Mouse (Mus musculus) cortical plate, adult 2 months (tissue): ENCODE results near the gene Ttc7b. TPM values are rescaled to one million over a fixed set of nuclear protein-coding genes. Genes with fewer than 3 reads are reported as not detected.

Experiments used
- H3K27ac ChIP-seq: fragments of 200-500 bp; 2 replicates; pipeline ENCODE4 v1.5.1; 2012; ENCODE audit warnings: low read length, control low read depth, inconsistent platforms; ENCODE audit not compliant: insufficient read depth
- H3K4me1 ChIP-seq: fragments of 200-500 bp; 2 replicates; pipeline ENCODE4 v1.6.1; 2011; ENCODE audit warnings: low read length; ENCODE audit not compliant: control insufficient read depth, insufficient read depth
- H3K4me3 ChIP-seq: fragments of 200-500 bp; 2 replicates; pipeline ENCODE4 v1.5.1; 2011; ENCODE audit warnings: mild to moderate bottlenecking, low read length, control low read depth; ENCODE audit not compliant: insufficient read depth
- CTCF ChIP-seq: fragments of 200-500 bp; IDR thresholded peaks from 2 replicates; pipeline ENCODE4 v1.5.1; 2011; ENCODE audit warnings: mild to moderate bottlenecking, control low read depth, low read length; ENCODE audit not compliant: insufficient read depth; ENCODE audit errors: extremely low read depth
- POLR2A ChIP-seq: fragments of 200-500 bp; IDR thresholded peaks from 2 replicates; pipeline ENCODE4 v1.6.1; 2011; ENCODE audit warnings: mild to moderate bottlenecking, low read length, control low read depth; ENCODE audit not compliant: insufficient read depth; ENCODE audit errors: extremely low read depth
- polyA plus RNA-seq: library from polyadenylated mRNA; depleted of rRNA; stranded (reverse); fragments of >200 nt; gene quantifications from 2 replicates; pipeline ENCODE4 v1.2.3, GENCODE M21; 2012

Gene Ttc7b
- polyA plus RNA-seq, 1 experiment: 221 TPM

DNA sequence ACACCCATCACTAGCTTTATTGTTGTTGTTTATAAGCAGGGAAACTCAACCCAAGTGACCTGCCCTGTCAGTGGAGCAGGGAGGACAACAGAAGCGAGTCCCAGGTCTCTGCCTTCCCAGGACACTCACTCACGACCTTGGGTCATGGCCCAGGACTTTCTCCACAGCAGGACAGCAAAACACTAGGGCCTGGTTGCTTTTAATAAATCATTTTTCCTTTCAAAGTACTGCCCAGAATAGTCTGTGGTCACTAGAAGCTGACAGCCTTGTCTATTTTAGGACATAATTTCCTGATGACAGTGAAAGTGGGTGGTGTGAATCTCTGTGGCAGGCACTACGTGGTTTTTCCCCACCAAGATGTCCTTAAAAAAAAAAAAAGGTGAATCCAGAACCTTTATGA, 7.6 kb upstream of the Ttc7b start:
- TF ChIP-seq CTCF (no peak), POLR2A (no peak)
- H3K4me3 ChIP-seq: no peak overlapping the region

DNA sequence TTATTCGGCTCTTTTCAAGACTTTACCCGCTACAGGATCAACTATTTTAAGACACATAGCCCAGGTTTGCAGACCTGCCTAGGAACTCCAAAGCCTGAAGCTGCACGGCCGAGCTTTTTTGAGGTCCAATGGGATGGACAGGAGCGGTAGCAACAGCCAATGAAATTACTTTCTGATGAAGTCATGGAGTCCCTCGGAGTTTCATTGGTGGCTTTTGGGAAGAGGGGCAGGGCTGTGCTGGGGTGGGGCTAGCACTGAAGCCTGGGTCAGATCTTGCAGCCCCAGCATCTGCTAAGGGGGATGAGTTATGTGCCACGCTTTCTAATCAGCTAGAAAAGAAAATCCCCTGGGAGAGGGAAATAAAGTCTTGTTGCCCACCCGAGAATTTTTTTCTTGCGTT, 7.1 kb upstream of the Ttc7b start:
- H3K4me1 ChIP-seq: peaks cover 5% of the 10 kb centered on the region
- TF ChIP-seq CTCF (no peak), POLR2A (peak; percentile 73; the same call in 1 of the 2 replicates)
- H3K4me3 ChIP-seq: no peak overlapping the region
- H3K27ac ChIP-seq: peak overlapping the region; percentile 2; the same call in 1 of the 2 replicates

More for the DNA sequence above, 7.6 kb upstream of the Ttc7b start:
- H3K4me1 ChIP-seq: peaks cover 5% of the 10 kb centered on the region
- peak overlapping the region; percentile 2; the same call in 1 of the 2 replicates for H3K27ac ChIP-seq

DNA sequence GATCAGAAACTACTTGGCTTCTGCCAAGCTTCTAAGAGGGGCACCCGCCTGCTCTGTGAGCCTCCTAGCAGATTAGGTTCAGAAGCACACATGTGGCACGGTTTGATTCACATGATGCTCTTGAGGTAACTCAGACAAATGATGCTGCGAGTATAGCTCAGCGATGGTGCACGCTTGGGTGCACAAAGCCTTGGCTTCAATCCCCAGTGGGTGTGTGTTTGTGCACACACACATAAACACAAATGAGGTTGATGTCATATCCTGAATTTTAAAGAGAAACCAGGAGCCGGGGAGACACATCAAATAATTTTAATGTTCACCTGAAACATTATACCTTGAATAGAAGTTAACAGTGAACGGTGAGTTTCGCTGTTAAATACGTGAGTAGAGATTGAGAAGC, 6.6 kb upstream of the Ttc7b start:
- Histone ChIP-seq H3K27ac (no peak overlapping the region), H3K4me3 (no peak overlapping the region), H3K4me1 (peaks cover 5% of the 10 kb centered on the region)
- TF ChIP-seq CTCF: no peak
- TF ChIP-seq POLR2A: no peak

DNA sequence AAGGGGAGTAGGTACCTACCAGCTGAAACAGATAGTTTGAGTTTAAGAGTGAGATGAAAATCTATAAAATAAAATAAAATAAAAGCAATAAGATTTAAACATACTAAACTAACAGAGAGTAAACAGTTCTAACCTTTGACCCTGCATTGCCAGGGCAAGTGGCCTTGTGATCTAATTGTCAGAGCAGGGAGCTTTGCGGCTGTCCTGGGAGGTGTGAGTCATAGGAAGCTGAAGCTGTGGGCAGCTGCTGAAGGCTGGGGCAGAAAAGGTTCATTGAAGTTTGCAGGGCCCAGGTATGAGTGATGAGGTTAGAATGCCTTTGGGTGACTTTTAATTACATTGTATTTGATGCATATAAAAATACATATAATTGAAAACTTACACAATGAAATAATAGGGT, 5.3 kb upstream of the Ttc7b start:
- no peak for TF ChIP-seq POLR2A
- TF ChIP-seq CTCF: no peak
- Histone ChIP-seq H3K27ac (no peak overlapping the region), H3K4me3 (no peak overlapping the region), H3K4me1 (peaks cover 5% of the 10 kb centered on the region)

DNA sequence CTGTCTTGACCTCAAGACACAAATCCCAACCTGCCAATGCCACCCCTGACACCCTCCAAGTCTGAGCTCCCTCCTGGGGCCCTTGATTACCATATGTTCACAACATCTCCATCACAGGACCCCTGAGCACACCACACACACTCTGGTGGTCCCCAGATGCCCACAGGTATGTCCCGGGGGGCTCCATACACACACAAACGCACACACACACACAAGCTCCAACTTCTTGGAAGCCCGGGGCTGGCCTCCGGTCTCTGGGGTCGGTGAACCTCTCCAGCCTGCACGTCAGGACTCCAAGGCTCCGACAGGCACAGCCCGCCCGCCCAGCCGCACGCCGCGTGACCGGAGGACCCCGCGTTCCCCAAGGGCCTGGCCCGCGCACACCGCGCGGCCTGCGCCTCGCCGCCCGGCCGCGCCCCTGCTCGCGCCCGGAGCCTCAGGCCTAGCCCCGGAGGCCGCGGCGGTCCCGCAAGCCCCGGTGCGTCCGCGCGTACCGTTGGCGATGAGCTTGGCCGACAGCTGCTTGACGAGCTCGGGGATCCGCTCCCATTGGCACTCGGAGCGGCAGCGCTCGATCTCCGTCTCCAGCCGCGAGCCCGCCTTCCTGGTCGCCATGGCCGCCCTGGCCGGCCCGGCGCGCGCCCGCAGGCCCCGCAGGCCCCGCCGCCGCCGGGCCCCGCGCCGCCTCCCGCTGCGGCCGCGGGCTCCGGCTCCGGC, 391 bp downstream of the Ttc7b start:
- TF ChIP-seq CTCF (no peak), POLR2A (no peak)
- H3K4me3 ChIP-seq: peak overlapping the region; percentile 91
- H3K4me1 ChIP-seq: peaks cover 14% of the 10 kb centered on the region
- H3K27ac ChIP-seq: peak overlapping the region; percentile 96

DNA sequence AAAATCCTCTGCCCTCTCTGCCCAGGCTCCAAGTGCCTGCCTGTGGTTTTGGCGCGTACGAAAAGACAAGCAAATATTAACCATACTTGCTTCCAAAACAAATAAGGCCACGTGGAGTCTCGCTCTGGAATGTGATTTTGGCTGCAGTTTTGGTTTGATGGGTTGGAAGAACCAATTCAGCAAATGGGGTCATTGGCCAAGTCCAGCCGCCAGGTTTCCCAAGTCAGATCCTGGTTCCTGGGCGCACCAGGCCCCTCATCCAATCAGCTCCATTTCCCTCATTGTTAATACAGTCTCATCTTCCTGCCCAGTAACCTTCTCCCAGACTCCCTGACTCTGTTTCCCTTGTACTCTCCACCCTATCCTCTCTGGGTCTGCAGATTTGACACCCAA, 946 bp downstream of the Ttc7b start:
- Histone ChIP-seq H3K4me1 (peaks cover 15% of the 10 kb centered on the region), H3K27ac (peak overlapping the region; percentile 96), H3K4me3 (peak overlapping the region; percentile 91)
- TF ChIP-seq POLR2A: no peak
- no peak for TF ChIP-seq CTCF

DNA sequence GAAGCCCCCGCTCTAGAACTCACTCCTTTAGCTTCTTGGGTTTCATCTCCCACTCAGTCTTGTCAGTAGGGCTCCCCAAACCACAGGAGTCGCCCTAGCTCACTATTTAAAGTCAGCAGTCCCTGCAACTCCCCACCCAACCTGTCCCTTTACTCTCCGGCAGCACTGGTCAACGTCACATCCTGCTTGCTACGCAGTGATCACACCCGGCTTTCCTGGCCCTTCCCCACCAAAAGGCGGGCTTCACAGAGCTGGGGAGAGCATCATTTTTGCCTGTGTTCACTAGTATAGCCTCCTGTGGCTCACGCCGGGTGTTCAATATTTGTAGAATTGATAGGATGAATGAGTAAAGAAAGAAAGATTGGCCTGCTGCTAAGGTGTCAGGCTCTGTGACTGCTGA, 3.3 kb downstream of the Ttc7b start:
- Histone ChIP-seq H3K4me3 (no peak overlapping the region), H3K4me1 (peaks cover 17% of the 10 kb centered on the region), H3K27ac (no peak overlapping the region; the same call in 1 of the 2 replicates)
- TF ChIP-seq CTCF (no peak), POLR2A (no peak)

DNA sequence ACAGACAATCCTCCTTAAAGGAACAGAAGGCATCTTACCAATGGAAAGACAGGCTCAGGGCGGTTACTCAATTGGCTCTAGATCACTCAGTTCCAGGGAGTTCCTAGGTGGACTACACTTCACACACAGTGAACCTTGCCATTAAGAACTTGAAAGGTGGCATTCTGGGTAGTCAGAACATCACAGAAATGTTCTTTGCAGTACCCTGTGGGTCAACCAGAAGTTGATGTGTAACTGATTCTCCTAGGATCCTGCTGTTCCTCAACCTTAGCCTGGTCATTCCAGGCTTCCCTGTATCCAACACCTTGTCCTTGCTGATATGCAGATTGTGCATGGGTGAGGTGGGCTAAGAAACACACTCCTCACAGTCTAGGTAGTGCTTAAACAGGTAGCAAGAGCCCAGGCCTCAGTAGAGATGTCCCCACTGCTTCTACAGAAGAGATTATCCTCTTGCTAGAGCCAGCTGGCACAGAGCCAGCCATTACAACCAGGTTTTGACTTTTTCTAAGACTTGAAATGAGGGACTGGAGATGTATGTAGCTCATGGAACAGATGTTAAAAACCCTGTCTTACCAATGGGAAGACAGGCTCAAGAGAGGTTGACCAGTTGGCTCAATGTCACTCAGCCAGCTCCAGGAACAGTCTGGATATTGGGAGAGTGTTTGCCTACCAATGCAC, 4.3 kb downstream of the Ttc7b start:
- peaks cover 17% of the 10 kb centered on the region for H3K4me1 ChIP-seq
- no peak overlapping the region for H3K4me3 ChIP-seq
- TF ChIP-seq POLR2A (no peak), CTCF (no peak)
- no peak overlapping the region for H3K27ac ChIP-seq

DNA sequence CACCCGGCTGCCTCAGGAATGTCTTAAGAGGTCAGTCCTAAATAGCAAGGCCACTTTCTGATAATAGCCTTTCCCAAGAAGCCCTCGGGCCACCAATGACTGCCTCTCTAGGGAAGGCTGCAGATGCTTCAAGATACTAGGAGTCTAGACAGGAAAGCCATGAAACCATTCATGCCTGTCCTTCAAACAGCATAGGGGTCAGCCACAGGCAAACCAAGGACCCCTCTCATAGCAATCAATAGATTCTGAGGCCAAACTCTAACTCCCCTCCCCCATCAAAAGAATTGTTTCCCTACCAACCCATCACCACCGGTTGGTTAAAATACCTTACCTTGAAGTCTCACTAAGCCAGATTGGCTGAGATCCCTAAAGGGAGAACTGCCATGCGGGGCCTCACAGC, 5.1 kb downstream of the Ttc7b start:
- Histone ChIP-seq H3K4me3 (no peak overlapping the region), H3K27ac (no peak overlapping the region), H3K4me1 (peaks cover 17% of the 10 kb centered on the region)
- no peak for TF ChIP-seq POLR2A
- no peak for TF ChIP-seq CTCF

DNA sequence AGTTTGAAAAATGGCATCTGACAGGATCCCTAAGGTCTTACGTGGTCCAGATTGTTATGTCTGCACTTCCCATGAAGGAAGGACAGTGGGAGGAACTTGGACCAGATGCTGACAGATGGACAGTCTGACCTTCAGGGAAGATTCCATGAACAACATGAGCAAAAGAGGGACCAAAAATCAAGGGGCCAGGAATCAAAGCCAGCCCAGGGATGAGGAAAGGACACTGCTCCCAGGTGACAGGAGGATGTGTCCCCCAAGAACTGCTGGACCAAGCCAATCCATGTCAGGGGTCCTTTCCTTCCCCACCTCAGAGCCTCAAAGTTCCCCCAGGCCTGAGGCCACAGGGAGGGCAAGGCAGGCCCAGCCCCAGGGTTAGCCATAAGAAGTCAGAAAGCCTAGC, 6.0 kb downstream of the Ttc7b start:
- TF ChIP-seq CTCF: no peak
- no peak for TF ChIP-seq POLR2A
- H3K4me3 ChIP-seq: no peak overlapping the region
- no peak overlapping the region for H3K27ac ChIP-seq
- H3K4me1 ChIP-seq: peaks cover 19% of the 10 kb centered on the region
